Mouse (Mus musculus) yolk sac, embryonic 10.5 days (tissue): Measurements from ENCODE around the gene Gpx4.

ENCODE experiments used
- DNase-seq: peaks from one replicate; pipeline ENCODE4 v3.0.0-alpha.2; 2017; ENCODE audit warnings: low spot score

Gpx4 gene

DNA sequence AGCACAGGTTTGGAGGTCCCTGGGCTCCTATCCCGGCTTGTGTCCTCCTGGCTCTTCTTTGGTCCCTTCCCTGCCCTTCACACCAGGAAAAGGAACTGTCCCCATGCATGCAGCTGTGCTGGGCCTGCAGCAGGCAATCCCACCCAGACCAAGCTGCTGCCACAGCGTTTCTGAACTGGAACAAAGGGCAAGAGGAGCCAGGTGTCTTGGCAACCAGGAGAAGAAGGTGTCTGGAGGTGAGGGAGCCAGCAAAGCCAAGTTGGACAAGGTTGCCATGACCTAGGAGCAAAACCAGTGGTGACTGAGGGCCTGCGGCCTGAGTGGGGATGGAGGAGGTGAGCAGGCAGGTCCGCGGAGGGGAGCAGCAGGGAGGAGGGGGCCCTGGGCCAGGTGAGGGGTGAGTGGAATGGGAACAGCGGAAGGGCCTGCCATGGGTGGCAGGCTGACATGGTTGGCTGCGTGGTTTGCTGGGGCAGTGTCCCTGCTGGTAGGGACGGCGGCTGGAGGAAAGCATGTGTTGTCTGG is at the start of gene Gpx4:
Gene Gpx4 (plus strand): TSS at position 126 of the 525 bp plus-strand sequence.
- DNase-seq, result no peak

DNA sequence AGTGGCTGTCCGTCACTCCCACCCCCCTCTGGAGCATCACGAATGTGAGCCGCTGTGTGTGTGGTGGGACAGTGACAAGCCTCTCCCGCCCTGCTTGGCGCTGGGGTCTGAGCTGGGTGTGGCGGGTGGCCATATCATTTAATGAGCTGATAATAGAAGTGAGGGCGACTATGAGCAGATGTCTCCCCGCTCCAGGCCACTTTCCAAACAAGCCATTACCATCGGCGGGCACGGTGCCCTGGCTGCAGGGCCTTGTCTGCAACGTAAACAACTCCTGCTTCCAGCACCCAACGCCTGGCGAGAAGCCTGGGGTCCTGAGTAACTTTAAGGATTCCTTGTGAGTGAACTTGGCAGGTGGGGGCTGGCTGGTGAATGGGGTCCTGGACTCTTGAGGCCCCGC is 49.1 kb upstream of the Gpx4 start:
- no peak for DNase-seq

DNA sequence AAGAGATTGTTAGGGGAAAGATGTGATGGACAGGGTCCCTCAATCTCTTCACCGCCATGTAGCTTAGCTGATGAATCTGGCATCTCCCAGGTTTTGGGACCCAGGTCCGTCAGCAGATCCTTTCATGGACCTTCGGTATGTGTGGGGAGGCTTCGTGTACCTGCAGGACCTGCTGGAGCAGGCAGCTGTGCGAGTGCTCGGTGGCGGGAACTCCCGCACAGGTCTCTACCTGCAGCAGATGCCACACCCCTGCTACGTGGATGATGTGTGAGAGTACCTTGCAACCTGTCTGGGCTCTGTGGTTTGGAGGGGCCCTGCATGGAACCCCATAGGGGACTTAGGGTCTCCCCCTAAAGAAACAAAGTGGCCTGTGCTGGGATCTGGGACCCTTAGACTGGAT is 45.0 kb upstream of the Gpx4 start:
- DNase-seq, result no peak

DNA sequence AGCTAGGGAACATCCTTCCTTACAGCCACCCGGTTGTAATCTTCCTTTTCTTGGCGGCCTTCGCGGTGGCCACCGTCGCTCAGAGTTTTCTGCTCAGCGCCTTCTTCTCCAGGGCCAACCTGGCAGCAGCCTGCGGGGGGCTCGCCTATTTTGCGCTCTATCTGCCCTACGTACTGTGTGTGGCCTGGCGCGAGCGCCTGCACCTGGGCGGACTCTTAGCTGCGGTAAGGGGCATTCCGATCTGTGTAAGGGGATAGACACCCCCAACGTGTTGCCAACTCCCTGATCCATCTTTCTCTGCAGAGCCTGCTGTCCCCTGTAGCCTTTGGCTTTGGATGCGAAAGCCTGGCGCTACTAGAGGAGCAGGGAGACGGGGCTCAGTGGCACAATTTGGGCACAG is 44.1 kb upstream of the Gpx4 start:
- no peak for DNase-seq

DNA sequence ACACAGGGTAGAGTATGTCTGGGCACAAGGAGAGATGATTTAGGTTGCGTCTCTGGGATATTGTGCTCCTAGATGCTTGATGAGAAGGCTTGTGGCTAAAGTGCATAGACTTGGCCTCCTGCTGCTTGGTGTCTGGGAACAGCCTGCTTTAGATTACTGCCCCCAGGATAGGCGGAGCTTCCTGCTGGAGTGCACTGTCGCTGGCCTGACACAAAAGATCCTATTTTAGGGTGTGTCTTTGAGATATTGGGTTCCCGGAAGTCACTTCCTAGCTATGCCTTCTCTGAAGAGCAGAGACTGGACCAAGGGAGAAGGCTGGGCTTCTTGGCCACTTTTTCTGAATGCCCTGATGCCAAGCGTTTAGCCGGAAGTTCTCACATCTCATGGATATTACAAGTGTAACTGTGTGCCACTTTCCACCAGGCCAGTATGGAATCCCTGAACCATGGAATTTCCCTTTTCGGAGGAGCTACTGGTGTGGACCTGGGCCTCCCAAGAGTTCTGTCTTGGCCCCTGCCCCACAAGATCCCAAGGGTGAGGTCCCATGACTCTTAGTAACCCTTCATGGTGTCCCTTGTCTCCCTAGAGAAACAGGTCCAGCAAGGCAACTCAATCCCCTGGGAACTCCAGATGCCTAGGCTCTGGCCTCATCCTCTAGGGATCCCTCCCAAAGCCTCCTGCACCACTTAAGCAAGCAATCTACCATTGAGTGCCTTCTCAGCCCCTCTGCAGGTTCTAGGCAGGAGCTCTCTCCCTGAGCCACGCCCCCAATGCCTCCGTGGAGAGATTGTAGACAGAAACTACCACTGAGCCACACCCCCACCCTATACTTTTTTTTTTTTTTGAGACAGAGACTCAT is 43.4 kb upstream of the Gpx4 start:
- DNase-seq, result no peak

DNA sequence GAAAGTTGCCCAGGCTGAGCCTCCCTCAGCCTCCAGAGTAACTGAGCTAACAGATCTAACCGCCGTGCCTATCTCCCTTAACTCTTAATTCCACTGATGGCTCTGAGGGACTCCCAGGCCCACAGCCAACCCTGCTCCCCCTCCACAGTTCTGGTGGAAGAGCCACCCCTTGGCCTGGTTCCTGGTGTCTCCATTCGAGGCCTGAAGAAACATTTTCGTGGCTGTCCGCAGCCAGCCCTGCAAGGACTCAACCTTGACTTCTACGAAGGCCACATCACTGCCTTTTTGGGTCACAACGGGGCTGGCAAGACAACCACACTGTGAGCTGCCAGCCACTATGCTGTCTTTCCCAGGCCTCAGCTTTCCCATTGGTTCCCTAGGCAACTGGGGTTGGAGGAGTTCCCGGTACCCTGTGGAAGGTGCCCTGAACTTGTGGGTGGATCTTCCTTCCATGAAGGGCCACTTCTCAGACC is 42.7 kb upstream of the Gpx4 start:
- DNase-seq, result no peak

DNA sequence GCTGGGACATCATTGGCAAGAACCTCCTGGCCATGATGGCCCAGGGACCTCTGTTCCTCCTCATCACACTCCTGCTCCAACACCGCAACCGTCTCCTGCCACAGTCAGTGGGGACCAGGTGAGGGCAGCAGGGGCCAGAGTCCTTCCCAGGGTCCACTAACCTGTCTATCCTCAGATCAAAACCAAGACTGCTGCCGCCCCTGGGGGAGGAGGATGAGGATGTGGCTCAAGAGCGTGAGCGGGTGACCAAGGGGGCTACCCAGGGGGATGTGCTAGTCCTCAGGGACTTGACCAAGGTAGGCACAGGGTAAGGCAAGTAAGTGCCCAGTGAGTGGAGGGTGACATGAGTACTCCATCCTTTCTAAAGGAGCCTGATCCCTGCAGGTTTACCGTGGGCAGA is 35.2 kb upstream of the Gpx4 start:
- DNase-seq, result no peak

DNA sequence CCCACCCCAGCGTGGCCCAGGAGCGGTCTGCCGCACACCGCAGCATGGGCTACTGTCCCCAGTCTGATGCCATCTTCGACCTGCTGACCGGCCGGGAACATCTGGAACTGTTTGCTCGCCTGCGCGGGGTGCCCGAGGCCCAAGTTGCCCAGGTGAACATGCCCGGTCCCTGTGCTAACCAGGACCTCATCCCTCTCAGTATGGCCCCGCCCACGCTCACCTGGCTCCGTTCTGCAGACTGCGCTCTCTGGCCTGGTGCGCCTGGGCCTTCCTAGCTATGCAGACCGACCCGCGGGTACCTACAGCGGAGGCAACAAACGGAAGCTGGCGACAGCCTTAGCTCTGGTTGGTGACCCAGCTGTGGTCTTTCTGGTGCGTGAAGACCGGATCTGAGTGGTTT is 33.4 kb upstream of the Gpx4 start:
- DNase-seq, result no peak

DNA sequence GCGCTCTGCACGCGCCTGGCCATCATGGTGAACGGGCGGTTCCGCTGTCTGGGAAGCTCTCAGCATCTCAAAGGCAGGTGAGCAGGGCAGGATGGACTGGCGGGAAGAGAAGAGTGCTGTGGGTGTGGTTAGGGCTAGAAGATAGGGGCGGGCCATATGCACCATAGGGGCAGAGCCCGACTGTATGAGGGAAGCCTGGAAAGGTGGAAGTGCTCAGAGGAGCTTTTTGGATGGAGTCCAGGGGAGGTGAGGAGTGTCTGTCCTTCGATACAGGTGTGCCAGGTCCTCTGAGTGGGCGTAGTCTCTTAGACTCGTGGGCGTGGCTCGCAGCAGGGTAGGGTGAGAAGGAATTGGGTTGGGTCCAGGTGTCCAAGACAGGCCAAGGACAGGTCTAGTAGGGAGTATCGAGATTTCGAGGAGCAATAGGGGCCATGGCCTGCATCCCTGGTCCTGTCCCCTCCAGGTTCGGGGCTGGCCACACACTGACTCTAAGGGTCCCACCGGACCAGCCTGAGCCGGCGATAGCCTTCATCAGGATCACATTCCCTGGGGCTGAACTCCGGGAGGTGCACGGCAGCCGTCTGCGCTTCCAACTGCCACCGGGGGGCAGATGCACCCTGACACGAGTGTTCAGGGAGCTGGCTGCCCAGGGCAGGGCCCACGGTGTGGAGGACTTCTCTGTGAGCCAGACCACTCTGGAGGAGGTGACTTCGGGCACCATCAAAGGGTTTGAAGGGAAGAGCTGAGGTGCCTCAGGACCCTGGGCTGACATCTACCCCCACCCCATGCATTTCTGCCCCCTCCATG is 32.3 kb upstream of the Gpx4 start:
- no peak for DNase-seq

DNA sequence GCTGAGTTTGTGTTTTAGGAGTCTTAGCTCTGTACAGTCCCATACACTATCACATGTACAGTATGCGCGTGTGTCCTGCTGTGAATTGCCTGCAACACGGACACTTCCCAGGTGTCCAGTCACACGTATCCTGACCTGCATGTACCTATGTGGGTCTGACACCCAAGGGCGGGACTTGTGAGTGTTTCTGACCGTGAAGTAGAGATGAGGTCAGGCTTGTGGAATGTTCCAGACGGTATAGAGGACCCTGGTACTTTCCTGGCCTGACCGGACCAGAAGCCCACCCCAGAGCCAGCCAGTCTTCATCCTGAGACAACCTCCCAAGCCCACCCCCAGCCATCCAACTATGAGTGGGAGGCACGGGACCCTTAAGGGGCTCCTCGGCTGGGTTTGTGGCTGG is 31.4 kb upstream of the Gpx4 start:
- DNase-seq, result no peak

DNA sequence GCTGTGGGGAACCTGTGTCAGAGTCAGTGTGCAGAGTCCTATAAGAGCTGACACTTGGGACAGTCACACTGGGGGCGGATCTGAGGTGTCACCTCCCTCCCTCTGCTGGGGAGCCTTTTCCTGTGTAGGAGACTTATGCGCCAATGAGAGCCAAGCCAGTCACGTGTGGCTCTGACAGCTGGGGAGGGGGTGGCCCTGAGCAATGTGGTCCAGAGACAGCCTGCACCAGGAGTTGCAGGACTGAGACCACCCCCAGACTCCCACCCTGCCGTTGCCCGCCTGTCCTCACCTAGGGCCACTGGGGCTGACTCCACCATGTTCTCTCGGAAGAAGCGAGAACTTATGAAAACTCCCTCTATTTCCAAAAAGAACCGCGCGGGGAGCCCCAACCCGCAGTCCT is 30.5 kb upstream of the Gpx4 start, which contains the start of gene Arhgap45:
Gene Arhgap45 (plus strand): TSS at position 143 of the 400 bp plus-strand sequence.
- no peak for DNase-seq

DNA sequence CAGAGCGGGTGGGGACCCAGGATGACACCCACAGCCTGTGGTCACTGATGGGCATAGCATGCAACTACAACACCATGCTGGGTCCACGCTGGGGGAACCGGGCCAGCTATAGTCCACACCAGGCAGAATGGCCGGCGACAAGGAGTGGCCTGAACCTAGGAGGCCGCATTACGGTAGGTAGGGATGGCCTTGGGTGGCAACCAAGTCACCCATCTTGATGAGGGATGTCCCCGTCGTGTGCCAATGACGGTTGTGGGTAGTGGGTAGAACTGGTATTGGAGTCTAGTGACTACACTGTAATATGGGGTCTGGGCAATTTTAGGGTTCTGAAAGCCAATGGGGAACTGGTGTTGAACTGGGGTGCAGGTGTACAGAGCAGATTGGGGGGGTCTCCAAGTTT is 30.0 kb upstream of the Gpx4 start:
- no peak for DNase-seq

DNA sequence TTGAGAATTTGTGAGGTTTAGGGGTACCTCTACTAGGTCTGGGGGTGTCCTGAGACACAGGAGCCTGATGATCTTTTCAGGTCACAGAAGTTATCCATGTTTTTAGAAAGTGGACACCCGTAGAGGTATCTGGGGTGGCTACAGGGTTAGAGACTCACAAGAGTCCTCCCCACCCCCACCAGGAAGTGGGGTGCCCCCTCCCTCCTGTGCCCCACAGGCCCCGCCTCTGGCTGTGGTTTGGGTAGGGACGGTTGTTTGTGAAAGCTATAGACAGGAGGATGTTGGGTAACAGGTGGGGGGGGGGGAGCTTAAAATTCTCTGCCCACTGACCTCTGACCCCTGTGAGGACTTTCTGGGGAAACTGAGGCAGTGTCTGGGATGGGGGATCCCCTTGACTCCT is 29.6 kb upstream of the Gpx4 start:
- no peak for DNase-seq

DNA sequence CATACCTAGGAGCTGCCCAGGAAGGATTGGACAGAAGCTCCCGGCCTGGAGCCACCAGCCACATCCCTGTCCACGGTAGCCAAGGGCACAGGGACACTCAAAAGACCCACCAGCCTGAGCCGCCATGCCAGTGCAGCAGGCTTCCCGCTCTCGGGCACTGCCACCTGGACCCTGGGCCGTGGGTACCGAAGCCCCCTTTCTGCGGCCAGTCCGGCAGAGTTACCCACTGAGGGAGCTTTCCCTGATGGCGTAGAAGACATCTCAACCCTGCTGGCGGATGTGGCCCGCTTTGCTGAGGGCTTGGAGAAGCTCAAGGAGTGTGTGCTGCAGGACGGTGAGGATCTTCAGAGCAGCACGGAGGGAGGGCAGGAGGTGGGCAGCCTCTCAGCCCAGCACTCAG is 29.2 kb upstream of the Gpx4 start:
- no peak for DNase-seq

DNA sequence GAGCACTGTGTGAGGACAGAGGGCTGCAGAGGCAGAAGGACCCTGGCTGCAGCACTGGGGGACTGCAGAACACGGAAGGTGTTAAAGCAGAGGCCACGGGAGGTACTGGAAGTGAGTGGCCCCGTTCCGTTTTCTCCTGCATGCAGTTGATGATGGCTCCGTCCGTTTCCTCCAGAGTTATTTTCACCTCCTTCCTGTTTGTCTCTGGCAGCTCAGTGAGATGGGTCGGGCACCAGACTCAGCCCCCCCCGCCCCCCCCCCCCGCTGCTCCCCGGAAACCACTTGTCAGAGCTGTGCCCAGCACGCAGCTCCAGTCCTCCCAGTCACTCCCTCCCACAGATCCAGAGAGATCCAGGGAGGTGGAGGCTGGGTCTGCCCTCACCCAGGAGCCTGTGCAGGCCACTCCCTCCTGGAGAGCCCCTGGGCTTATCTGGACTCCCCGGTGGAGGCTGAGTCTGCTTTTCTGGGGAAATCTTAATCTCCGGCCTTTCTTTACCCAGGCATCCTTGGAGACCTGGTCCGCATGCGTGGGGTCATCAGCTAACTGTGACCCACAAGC is 28.1 kb upstream of the Gpx4 start:
- peak; percentile 79 for DNase-seq

DNA sequence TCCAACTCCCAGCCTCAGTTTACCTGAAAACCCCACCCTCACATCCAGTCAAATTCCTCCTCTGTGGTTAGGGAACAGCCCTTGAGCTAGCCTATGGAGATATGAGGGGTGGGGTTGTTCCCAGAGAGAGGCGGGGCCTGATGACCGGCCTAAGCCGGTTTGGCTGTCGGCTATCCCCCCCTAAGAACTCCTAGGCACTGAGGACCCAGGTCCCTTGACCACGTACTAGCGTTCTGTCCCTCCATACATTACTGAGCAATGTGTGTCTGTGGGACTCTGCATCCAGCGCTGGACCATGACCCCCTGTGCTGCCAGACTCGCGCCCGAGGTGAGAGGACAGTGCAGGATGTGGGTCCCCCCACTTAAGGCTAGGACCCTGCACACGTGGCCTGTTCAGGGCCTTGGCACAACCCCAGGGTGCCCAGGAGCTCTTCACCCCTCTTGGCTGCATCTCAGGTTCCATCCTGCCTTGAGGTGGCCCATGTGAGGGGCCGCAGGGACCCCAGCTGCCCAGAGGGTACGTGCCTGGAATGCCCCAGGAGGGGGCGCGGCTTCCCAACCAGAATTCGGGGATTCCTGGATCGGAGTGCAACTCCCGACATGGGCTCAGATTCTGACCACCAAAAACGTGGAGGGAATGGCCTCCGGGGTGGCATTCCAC is 27.4 kb upstream of the Gpx4 start:
- peak; percentile 62 for DNase-seq

DNA sequence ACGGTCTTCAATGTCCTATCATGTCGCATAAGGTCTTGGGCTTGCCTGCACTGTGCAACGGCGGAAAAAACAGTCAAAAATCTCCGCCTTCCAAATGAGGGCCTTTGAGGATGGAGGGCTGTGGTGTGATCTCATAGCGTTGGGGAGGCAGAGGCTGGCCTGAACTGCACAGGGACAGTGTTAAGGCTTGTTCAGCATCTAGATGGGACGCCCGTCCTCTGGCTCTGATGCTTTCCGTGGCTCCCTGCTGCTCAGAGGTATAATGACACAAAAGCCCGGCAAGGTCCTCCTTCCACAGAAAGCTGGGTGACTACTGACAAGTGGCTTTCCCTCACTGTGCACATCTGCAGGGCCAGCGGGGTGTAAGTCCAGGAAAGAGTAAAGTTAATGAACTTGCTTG is 26.8 kb upstream of the Gpx4 start:
- DNase-seq, result no peak

DNA sequence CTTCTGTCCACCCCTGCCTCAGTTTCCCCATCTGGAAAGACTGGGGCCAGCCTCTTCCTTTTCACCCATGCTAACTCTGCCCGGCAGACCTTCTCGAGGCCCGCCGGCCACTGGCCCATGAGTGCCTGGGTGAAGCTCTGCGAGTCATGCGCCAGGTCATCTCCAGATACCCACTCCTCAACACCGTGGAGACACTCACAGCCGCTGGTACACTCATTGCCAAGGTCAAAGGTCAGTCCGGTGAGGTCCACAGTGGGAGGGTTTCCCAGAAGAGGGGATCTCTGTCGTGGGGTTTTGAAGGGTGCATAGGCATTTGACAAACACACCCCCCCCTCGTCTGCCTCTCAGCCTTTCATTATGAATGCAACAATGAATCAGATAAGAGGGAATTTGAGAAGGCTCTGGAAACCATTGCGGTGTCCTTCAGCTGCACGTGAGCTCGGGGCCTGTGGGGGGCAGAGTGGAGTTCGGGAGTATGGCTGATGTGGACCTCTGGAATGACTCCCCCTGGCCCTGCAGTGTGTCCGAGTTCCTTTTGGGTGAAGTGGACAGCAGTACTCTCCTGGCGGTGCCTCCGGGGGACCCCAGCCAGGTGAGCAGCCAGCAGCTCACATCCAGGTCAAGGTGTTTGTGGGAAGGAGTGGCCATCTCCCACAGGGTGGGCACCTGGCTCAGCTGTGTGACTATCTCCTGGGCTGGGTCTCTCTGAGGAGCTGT is 26.2 kb upstream of the Gpx4 start:
- DNase-seq, result no peak

DNA sequence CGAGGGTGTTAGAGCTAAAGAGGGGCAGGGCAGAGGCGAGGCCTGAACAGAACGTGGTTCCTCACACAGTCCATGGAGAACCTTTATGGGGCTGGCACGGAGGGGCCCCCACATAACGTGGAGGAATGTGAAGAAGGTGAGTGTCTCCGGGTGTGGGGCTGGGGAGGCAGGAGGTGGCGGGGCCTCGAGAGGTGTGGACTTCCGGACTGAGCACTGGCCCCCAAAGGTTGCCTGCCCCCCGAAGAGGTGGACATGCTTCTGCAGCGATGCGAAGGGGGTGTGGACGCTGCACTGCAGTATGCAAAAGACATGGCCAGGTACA is 25.7 kb upstream of the Gpx4 start:
- DNase-seq, result no peak

DNA sequence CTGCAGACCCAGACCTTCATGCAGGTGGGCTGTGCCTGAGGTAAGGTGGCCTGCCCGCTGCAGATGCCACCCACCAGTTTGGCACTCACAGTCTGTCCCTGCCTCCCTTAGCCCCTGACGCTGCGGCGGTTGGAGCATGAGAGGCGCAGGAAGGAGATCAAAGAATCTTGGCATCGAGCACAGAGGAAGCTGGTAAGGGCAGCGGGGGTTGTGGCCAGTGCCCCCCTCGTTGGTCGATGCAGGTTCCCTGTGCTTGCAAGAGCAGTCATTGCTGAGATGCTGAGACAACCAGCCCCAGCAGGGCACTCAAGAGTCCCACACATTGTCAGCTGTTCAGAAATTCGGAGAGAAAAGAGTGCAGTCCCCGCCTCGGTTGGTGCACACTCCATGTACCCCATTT is 24.8 kb upstream of the Gpx4 start:
- DNase-seq, result no peak

DNA sequence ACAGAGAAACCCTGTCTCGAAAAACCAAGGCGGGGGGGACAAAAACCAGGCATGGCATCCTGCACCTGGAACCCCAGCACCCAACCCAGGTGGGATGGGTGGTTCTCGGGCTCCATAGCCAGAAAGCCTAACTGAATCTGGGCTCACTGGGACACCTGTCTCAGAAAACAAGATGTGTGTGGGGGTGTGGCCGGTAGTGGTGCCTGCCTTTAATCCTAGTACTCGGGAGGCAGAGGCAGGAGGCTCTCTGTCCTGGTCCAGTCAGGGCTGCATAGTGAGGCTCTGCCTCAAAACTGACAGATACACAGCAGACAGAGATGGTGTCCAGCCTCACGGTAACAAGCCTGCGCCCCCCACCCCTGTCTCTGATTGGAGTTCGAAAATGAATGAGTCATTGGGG is 24.2 kb upstream of the Gpx4 start:
- DNase-seq, result no peak

DNA sequence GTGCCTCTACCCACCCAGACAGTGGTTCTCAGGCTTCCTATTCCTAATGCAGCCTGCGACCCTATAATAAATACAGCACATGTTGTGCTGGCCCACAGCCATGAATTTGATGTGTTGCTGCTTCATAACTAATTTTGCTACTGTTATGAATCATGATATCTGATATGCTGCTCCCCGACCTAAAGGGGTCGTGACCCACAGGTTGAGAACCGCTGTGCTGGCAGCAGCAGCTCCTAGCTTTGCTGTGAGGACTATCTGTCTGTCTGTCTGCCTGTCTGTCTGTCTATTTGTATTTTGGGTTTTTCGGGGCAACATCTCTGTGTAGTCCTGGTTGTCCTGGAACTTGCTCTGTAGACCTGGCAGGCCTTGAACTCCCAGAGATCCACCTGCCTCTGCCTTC is 23.2 kb upstream of the Gpx4 start:
- DNase-seq, result no peak
